Mouse (Mus musculus): ENCODE results near the gene Il24.

DNA sequence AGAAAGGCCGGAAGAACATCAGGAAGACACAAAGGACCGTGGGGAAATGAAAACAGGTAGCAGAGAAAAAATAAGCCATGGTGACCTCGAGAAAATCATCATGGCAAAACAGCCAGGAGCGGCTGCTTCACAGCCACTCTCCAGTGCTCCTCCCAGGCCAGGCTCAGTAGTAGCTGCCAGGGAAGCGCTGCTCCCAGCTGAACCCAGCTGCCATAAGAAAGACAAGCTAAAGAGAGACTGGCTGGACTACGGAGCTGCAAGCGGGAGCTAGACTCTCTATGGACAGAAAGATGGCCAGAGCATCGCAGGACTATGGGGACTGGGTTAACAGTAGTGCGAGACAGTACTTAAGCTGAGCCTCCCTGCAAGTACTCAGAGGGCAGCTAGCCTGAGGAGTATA, 32.4 kb downstream of the Il24 start:
- TF ChIP-seq CTCF (IDR thresholded peaks at IDR 0.05; ENCODE audit: low read depth) (no peak), EP300 (IDR thresholded peaks at IDR 0.05; ENCODE audit: low read depth) (no peak)

Measured in heart, postnatal 0 days (tissue).